Mouse (Mus musculus) megakaryocyte, embryonic 14.5 days (primary cell): ENCODE results near the gene Cldn4.

Experiments used
- FLI1 ChIP-seq: IDR thresholded peaks from 2 replicates; pipeline ENCODE4 v1.6.1; 2012; ENCODE audit warnings: low read length, inconsistent platforms, mixed read lengths
- GATA1 ChIP-seq: IDR thresholded peaks from 3 replicates; pipeline ENCODE4 v1.6.1; 2012; ENCODE audit warnings: mixed read lengths, low read length, inconsistent platforms, borderline replicate concordance

DNA sequence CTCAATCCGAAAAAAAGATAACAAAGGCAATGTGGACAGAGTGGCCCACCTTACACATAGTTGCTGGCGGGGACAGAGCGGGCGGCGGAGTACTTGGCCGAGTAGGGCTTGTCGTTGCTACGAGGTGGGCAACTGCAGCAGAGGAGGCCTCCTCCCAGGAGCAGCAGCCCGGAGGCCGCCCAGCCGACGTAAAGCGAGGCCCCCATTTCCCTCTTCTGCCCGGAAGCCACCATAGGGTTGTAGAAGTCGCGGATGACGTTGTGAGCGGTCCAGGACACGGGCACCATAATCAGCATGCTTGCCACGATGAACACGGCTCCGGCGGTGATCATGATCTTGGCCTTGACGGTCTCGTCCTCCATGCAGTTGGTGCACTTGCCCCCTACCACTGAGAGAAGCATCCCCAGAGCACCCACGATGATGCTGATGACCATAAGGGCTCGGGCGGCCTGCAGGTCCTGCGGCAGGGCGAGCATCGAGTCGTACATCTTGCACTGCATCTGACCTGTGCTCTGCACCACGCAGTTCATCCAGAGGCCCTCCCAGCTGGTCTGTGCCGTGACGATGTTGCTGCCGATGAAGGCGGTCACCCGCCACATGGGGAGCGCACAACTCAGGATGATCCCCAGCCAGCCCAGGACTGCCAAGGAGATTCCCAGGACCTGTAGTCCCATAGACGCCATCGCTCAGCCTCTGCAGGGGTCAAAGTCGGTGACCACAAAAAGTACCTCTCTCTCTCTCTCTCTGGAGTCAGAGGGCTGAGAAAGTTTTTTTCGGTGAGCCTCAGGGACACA lies 474 bp downstream of the Cldn4 start:
- TF ChIP-seq GATA1 (no peak), FLI1 (no peak)
